Mouse (Mus musculus): ENCODE measurements around the gene Fam189a1.

Fam189a1 gene

GRCm38 (mm10) chr7:65156514-65156911 lies at the start of gene Fam189a1:
Gene Fam189a1 (minus strand): TSS chr7:65156570.
- peak; percentile 18 for DNase-seq (ENCODE audit: low spot score)

GRCm38 (mm10) chr7:65206021-65206420 lies 49.7 kb upstream of the Fam189a1 start:
- no peak for DNase-seq (ENCODE audit: low spot score)

GRCm38 (mm10) chr7:65202719-65203118 lies 46.3 kb upstream of the Fam189a1 start:
- no peak for DNase-seq (ENCODE audit: low spot score)

GRCm38 (mm10) chr7:65180694-65181093 lies 24.3 kb upstream of the Fam189a1 start:
- DNase-seq (ENCODE audit: low spot score), result no peak

- no peak for DNase-seq (ENCODE audit: low spot score)
Measured at GRCm38 (mm10) chr7:65170762-65171161, 14.4 kb upstream of the Fam189a1 start.

GRCm38 (mm10) chr7:65157031-65158025 lies 958 bp upstream of the Fam189a1 start:
- DNase-seq (ENCODE audit: low spot score), result no peak

GRCm38 (mm10) chr7:65155628-65156513 lies 499 bp downstream of the Fam189a1 start:
- peak; percentile 20 for DNase-seq (ENCODE audit: low spot score)

- DNase-seq (ENCODE audit: low spot score), result no peak
Measured at GRCm38 (mm10) chr7:65154576-65154975, 1.8 kb downstream of the Fam189a1 start.

GRCm38 (mm10) chr7:65153846-65154245 lies 2.5 kb downstream of the Fam189a1 start:
- no peak for DNase-seq (ENCODE audit: low spot score)

GRCm38 (mm10) chr7:65151526-65151925 lies 4.8 kb downstream of the Fam189a1 start:
- no peak for DNase-seq (ENCODE audit: low spot score)

GRCm38 (mm10) chr7:65149040-65149439 lies 7.3 kb downstream of the Fam189a1 start:
- no peak for DNase-seq (ENCODE audit: low spot score)

- DNase-seq (ENCODE audit: low spot score), result no peak
Measured at GRCm38 (mm10) chr7:65144881-65145280, 11.5 kb downstream of the Fam189a1 start.

- no peak for DNase-seq (ENCODE audit: low spot score)
Measured at GRCm38 (mm10) chr7:65141907-65142698, 14.3 kb downstream of the Fam189a1 start.

GRCm38 (mm10) chr7:65140832-65141231 lies 15.5 kb downstream of the Fam189a1 start:
- no peak for DNase-seq (ENCODE audit: low spot score)

- no peak for DNase-seq (ENCODE audit: low spot score)
Measured at GRCm38 (mm10) chr7:65140099-65140498, 16.3 kb downstream of the Fam189a1 start.

GRCm38 (mm10) chr7:65123766-65124165 lies 32.6 kb downstream of the Fam189a1 start:
- no peak for DNase-seq (ENCODE audit: low spot score)

GRCm38 (mm10) chr7:65116903-65117302 lies 39.5 kb downstream of the Fam189a1 start:
- DNase-seq (ENCODE audit: low spot score), result no peak

GRCm38 (mm10) chr7:65115366-65115765 lies 41.0 kb downstream of the Fam189a1 start:
- DNase-seq (ENCODE audit: low spot score), result no peak

GRCm38 (mm10) chr7:65111664-65112063 lies 44.7 kb downstream of the Fam189a1 start:
- DNase-seq (ENCODE audit: low spot score), result no peak

- no peak for DNase-seq (ENCODE audit: low spot score)
Measured at GRCm38 (mm10) chr7:65105566-65105965, 50.8 kb downstream of the Fam189a1 start.

- no peak for DNase-seq (ENCODE audit: low spot score)
Measured at GRCm38 (mm10) chr7:65105097-65105467, 51.3 kb downstream of the Fam189a1 start.

All from ovary, postnatal 36 days (tissue).